Mouse (Mus musculus) bone marrow macrophage, adult 2 months (primary cell): Measurements from ENCODE around the gene Prkce. TPM values are rescaled to one million over a fixed set of nuclear protein-coding genes. Genes with fewer than 3 reads are reported as not detected.

Source experiments
- H3K27ac ChIP-seq: 2 replicates; pipeline ENCODE4 v1.5.1; 2012; ENCODE audit warnings: low read depth, low read length; ENCODE audit not compliant: insufficient read depth
- H3K4me1 ChIP-seq: 2 replicates; pipeline ENCODE4 v1.6.1; 2012; ENCODE audit warnings: low read length; ENCODE audit not compliant: control insufficient read depth, insufficient read depth
- H3K4me3 ChIP-seq: 2 replicates; pipeline ENCODE4 v1.5.1; 2012; ENCODE audit warnings: mild to moderate bottlenecking, low read length, moderate library complexity; ENCODE audit not compliant: insufficient read depth
- CTCF ChIP-seq: IDR thresholded peaks from 2 replicates; pipeline ENCODE4 v1.5.1; 2012; ENCODE audit warnings: low read depth, mild to moderate bottlenecking, low read length, moderate library complexity
- POLR2A ChIP-seq: IDR thresholded peaks from 2 replicates; pipeline ENCODE4 v1.6.1; 2012; ENCODE audit warnings: mild to moderate bottlenecking, low read depth, low read length, borderline replicate concordance
- polyA plus RNA-seq: library from polyadenylated mRNA; stranded (reverse); fragments of >200 nt; gene quantifications from 2 replicates; pipeline ENCODE4 v1.2.4, GENCODE M21; 2012; ENCODE audit not compliant: missing spikeins, insufficient read depth, insufficient read length

Prkce gene
- polyA plus RNA-seq, 1 experiment: 1.8 TPM

DNA sequence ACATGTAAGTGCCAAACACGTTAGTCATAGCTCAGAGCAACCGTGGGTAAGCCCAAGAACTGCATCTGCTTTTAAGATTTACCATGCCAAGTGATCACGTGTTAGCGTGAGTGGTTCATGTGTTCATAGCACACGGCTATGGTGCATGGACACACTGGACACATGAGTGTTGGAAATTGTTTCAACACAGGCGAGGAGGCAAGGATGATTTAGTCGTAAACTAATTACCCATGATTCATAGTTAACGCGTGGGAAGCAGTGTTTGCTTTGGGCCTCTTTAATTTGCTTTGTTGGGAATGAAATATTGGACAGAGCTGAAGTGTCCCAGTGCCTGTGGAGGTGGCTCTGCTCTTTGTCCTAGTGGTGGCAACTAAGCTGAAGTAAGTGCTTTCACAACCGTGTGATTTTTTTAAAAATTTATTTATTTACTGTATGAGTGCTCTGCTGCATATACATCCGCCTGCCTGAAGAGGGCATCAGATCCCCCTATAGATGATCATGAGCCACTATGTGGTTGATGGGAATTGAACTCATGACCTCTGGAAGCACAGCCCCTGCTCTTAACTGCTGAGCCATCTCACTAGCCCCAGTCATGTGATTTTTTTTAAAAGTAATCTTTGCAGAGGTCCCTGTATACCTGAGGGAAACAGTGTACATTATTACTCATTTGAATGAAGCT lies 290.9 kb downstream of the Prkce start:
- no peak overlapping the region for H3K27ac ChIP-seq
- H3K4me1 ChIP-seq: no peaks in the 10 kb centered on the region
- TF ChIP-seq CTCF: no peak
- TF ChIP-seq POLR2A: no peak
- H3K4me3 ChIP-seq: no peak overlapping the region

DNA sequence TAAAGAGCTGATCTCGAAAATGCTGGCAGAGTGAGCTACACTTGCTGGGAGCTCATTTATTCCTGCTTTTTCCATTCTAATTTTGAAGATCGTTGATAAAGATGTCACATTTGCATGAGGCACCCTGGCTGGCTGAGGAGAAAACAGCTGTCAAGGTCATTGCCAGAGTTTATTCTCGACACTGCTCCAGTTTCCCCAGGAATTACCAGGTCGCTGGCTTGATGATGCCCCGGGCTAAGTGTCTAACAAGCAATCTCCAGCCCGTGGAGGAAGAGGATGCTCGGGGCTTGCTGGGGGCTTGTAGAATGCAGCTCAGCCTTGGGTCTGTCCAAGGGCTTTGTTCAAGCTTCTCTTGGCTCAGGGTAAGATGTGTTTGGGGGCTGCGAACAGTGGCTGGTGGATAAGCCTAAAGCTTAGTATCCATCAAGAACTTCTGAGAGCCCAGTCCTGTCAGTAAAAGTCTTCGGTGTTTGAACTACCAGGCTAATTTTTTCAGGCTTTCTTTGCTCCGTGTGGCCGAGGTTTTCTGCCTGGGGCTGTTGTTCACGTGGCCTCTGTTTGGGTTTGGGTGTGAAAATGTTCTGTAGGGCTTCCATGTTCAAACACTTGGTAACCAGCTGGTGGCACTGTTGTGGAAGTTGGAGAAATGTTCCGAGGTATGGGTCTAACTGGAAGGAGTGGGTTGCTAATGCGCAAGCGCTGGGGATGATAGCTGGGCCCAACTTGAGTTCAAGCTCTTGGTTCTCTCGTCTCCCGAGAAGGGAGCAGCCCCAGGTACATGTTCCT lies 293.3 kb downstream of the Prkce start:
- no peak overlapping the region for H3K27ac ChIP-seq
- H3K4me3 ChIP-seq: no peak overlapping the region
- TF ChIP-seq POLR2A (no peak), CTCF (no peak)
- no peaks in the 10 kb centered on the region for H3K4me1 ChIP-seq

DNA sequence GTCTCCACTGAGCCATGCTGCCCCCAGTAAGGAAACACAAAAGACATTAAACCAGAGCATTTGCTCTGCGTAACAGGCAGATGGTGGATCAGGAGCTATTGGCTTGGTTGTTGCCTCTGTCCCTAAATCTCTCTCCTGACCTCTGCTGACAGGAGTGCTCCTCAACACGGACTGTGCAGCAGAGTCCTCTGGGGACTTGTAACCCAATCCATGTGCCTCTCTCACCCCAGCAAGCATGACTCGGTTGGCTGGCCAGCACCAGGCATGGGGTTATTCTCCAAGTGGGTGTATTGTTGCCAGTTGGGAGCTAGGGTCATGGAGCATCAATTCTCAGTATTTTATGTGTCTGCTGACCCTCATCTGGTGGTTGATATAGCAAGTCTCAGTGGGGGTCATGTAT lies 295.8 kb downstream of the Prkce start:
- no peak overlapping the region for H3K4me3 ChIP-seq
- no peaks in the 10 kb centered on the region for H3K4me1 ChIP-seq
- TF ChIP-seq POLR2A (no peak), CTCF (no peak)
- H3K27ac ChIP-seq: no peak overlapping the region

DNA sequence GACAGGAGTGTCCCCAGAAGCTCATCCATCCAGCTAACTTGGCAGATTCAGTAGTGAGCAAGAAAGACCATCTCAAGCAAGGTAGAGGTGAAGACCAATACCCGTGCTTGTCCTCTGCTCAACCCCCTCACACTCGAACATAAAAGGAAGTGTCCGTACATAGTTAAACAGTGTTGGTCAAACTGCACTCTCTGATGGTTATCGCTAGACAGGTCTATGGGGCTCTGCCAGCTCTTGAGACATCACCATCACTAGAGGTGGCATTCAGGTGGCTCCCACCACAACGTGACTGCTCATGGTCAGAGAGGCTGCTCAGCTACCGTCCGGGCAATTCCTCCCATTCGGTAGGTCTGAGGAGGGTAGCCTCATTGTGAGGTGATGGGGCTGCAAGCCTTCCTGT lies 296.6 kb downstream of the Prkce start:
- Histone ChIP-seq H3K4me3 (no peak overlapping the region), H3K4me1 (no peaks in the 10 kb centered on the region), H3K27ac (no peak overlapping the region)
- no peak for TF ChIP-seq POLR2A
- TF ChIP-seq CTCF: no peak

GRCm38 (mm10) chr17:86464689-86465363 lies 297.2 kb downstream of the Prkce start:
- no peak for TF ChIP-seq CTCF
- H3K4me1 ChIP-seq: no peaks in the 10 kb centered on the region
- no peak overlapping the region for H3K4me3 ChIP-seq
- H3K27ac ChIP-seq: no peak overlapping the region

- no peaks in the 10 kb centered on the region for H3K4me1 ChIP-seq
- H3K4me3 ChIP-seq: no peak overlapping the region
- H3K27ac ChIP-seq: no peak overlapping the region
- TF ChIP-seq CTCF: no peak
- TF ChIP-seq POLR2A: no peak
Measured at GRCm38 (mm10) chr17:86465865-86466264, 298.3 kb downstream of the Prkce start.

GRCm38 (mm10) chr17:86466412-86466811 lies 298.8 kb downstream of the Prkce start:
- TF ChIP-seq POLR2A: no peak
- no peak for TF ChIP-seq CTCF
- Histone ChIP-seq H3K4me3 (no peak overlapping the region), H3K27ac (no peak overlapping the region), H3K4me1 (no peaks in the 10 kb centered on the region)

GRCm38 (mm10) chr17:86466871-86467270 lies 299.3 kb downstream of the Prkce start:
- H3K4me3 ChIP-seq: no peak overlapping the region
- no peaks in the 10 kb centered on the region for H3K4me1 ChIP-seq
- no peak overlapping the region for H3K27ac ChIP-seq
- TF ChIP-seq CTCF (no peak), POLR2A (no peak)

DNA sequence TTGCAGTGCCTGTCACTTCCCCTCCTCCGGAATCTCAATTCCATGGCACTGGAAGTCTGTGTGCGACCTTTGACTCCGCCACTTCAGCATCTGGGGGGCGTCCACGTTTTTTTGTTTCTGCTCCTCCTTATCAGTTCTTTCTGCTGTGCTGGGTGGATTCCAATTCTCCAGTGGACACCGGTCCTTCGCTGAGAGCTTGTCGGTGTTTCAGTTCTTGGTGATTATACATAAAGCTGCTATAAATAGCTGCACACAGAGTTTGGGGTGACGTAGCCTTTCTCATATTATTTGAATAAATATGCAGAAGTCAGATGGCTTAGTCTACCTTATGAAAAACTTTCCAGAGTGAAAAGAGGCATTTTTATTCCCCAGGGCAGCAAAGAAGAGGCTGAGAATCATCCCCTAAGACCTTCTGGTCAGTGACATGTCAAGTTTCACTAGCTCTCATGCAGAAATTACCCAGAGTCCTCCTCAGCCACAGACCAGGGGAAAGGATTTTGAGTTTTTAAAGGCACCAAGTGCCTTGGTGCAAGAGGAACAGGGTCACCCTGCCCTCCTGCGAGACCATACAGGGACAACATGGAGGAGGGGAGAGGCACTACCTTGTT lies 299.8 kb downstream of the Prkce start:
- no peaks in the 10 kb centered on the region for H3K4me1 ChIP-seq
- no peak overlapping the region for H3K4me3 ChIP-seq
- no peak overlapping the region for H3K27ac ChIP-seq
- no peak for TF ChIP-seq CTCF
- TF ChIP-seq POLR2A: no peak

DNA sequence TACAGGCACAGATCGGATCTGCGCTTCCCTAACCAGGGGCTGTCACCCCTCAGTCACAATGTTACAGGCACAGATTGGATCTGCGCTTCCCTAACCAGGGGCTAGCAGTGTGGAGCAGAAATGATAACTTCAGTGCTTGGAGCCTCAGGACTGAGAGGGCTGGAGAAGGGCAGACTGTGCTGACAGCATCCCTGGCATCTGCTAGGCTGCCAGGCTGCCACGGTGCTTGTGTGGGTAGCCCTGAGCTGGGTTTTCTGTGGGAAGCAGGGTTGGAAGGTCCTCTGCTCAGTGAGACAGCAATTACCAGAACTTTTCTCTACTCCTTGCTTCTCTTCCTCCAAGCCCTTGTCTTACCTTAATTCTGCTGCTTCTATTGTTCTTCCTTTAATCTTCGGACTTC lies 300.4 kb downstream of the Prkce start:
- no peak for TF ChIP-seq CTCF
- TF ChIP-seq POLR2A: no peak
- no peak overlapping the region for H3K27ac ChIP-seq
- no peak overlapping the region for H3K4me3 ChIP-seq
- no peaks in the 10 kb centered on the region for H3K4me1 ChIP-seq
